In genomic region chr16:9768356-9768755, GRCm38 (mm10) we compare ENCODE assay signal across 10 mouse cellular contexts.
DNase-seq lines count a peak whose midpoint lies in the region; ATAC-seq and TF ChIP-seq lines count a peak whose summit lies in the region.
"Had no signal": no experiment of that assay in that cellular context is flagged by ENCODE, and none has a peak within 500 bp of the region (broad histone marks: within the 10 kb centered on the region; RNA-seq: fewer than 3 reads in every experiment).

No protein-coding gene starts in this region.

- ATAC-seq in midbrain, postnatal 0 days (ENCODE audit: low FRiP score), result no peak
- ATAC-seq in midbrain, embryonic 11.5 days (ENCODE audit: low FRiP score), result no peak
- ATAC-seq in midbrain, embryonic 14.5 days (ENCODE audit: low FRiP score, low TSS enrichment), result no peak
- no peak for ATAC-seq in intestine, postnatal 0 days
- ATAC-seq: Patski had no signal

- H3K4me2 ChIP-seq in midbrain, postnatal 0 days (ENCODE audit: low read depth, low read length, poor library complexity, severe bottlenecking), result no peak overlapping the region
- H3K4me2 ChIP-seq in midbrain, embryonic 11.5 days, result no peak overlapping the region
- H3K4me2 ChIP-seq in midbrain, embryonic 14.5 days (ENCODE audit: low read length), result no peak overlapping the region
- H3K4me2 ChIP-seq in intestine, postnatal 0 days (replicated peaks; ENCODE audit: low read depth), result no peak overlapping the region
- H3K4me2 ChIP-seq: kidney, embryonic 15.5 days had no signal

- no peaks in the 10 kb centered on the region for H3K36me3 ChIP-seq in midbrain, postnatal 0 days (ENCODE audit: insufficient read depth, low read length)
- H3K36me3 ChIP-seq in midbrain, embryonic 11.5 days (ENCODE audit: control insufficient read depth, insufficient read depth, low read length), result no peaks in the 10 kb centered on the region
- no peaks in the 10 kb centered on the region for H3K36me3 ChIP-seq in midbrain, embryonic 14.5 days (ENCODE audit: control insufficient read depth, insufficient read depth, low read length)
- H3K36me3 ChIP-seq in intestine, postnatal 0 days (ENCODE audit: control insufficient read depth, insufficient read depth), result no peaks in the 10 kb centered on the region
- H3K36me3 ChIP-seq: kidney, embryonic 15.5 days had no signal

- H3K9me3 ChIP-seq in midbrain, postnatal 0 days (ENCODE audit: low read length), result no peaks in the 10 kb centered on the region
- H3K9me3 ChIP-seq in midbrain, embryonic 11.5 days (ENCODE audit: control insufficient read depth, low read length), result no peaks in the 10 kb centered on the region
- H3K9me3 ChIP-seq in midbrain, embryonic 14.5 days (ENCODE audit: control insufficient read depth, low read length), result no peaks in the 10 kb centered on the region
- no peaks in the 10 kb centered on the region for H3K9me3 ChIP-seq in intestine, postnatal 0 days (ENCODE audit: control insufficient read depth)
- H3K9me3 ChIP-seq: kidney, embryonic 15.5 days had no signal

- no peaks in the 10 kb centered on the region for H3K4me1 ChIP-seq in midbrain, postnatal 0 days (ENCODE audit: insufficient read depth, low read length)
- no peaks in the 10 kb centered on the region for H3K4me1 ChIP-seq in midbrain, embryonic 11.5 days (ENCODE audit: control insufficient read depth, insufficient read depth, low read length)
- no peaks in the 10 kb centered on the region for H3K4me1 ChIP-seq in midbrain, embryonic 14.5 days (ENCODE audit: control insufficient read depth, insufficient read depth, low read length)
- H3K4me1 ChIP-seq in intestine, postnatal 0 days (replicated peaks; ENCODE audit: control insufficient read depth, insufficient read depth, low read length), result no peaks in the 10 kb centered on the region
- H3K4me1 ChIP-seq: kidney, embryonic 15.5 days had no signal

- H3K27ac ChIP-seq in midbrain, postnatal 0 days (ENCODE audit: low read depth, low read length), result no peak overlapping the region
- H3K27ac ChIP-seq in midbrain, embryonic 11.5 days (ENCODE audit: low read depth, low read length), result no peak overlapping the region
- H3K27ac ChIP-seq in midbrain, embryonic 14.5 days (replicated peaks; ENCODE audit: low read depth, low read length), result no peak overlapping the region
- H3K27ac ChIP-seq in intestine, postnatal 0 days (ENCODE audit: low read depth, low read length), result no peak overlapping the region
- H3K27ac ChIP-seq: kidney, embryonic 15.5 days had no signal

- no peak for TF ChIP-seq CTCF in midbrain, postnatal 0 days (IDR thresholded peaks at IDR 0.05)
- TF ChIP-seq CTCF in intestine, postnatal 0 days (IDR thresholded peaks at IDR 0.05; ENCODE audit: low read depth), result no peak

- H3K27me3 ChIP-seq in midbrain, postnatal 0 days (ENCODE audit: insufficient read depth, low read length), result no peaks in the 10 kb centered on the region
- H3K27me3 ChIP-seq in midbrain, embryonic 11.5 days (ENCODE audit: control insufficient read depth, insufficient read depth, low read length), result no peaks in the 10 kb centered on the region
- H3K27me3 ChIP-seq in midbrain, embryonic 14.5 days (ENCODE audit: control insufficient read depth, insufficient read depth, low read length), result no peaks in the 10 kb centered on the region
- no peaks in the 10 kb centered on the region for H3K27me3 ChIP-seq in intestine, postnatal 0 days (replicated peaks; ENCODE audit: control insufficient read depth, insufficient read depth, low read length)
- H3K27me3 ChIP-seq: kidney, embryonic 15.5 days; Patski had no signal

- H3K9ac ChIP-seq in midbrain, postnatal 0 days (replicated peaks; ENCODE audit: low read length, poor library complexity, severe bottlenecking), result no peak overlapping the region
- H3K9ac ChIP-seq in midbrain, embryonic 11.5 days (ENCODE audit: low read length), result no peak overlapping the region
- H3K9ac ChIP-seq in midbrain, embryonic 14.5 days (replicated peaks; ENCODE audit: low read length), result no peak overlapping the region
- no peak overlapping the region for H3K9ac ChIP-seq in intestine, postnatal 0 days (ENCODE audit: low read depth, low read length)
- H3K9ac ChIP-seq: kidney, embryonic 15.5 days had no signal

- no peak overlapping the region for H3K4me3 ChIP-seq in midbrain, postnatal 0 days (ENCODE audit: low read depth, low read length)
- no peak overlapping the region for H3K4me3 ChIP-seq in midbrain, embryonic 11.5 days (ENCODE audit: low read depth, low read length)
- H3K4me3 ChIP-seq in midbrain, embryonic 14.5 days (replicated peaks; ENCODE audit: low read depth, low read length), result no peak overlapping the region
- no peak overlapping the region for H3K4me3 ChIP-seq in intestine, postnatal 0 days (ENCODE audit: low read depth, low read length)
- H3K4me3 ChIP-seq: kidney, embryonic 15.5 days had no signal

- WGBS in midbrain, postnatal 0 days, result 74% methylated on average over 5 of the region's 5 CpGs
- 93% methylated on average over 5 of the region's 5 CpGs for WGBS in midbrain, embryonic 11.5 days
- 80% methylated on average over 5 of the region's 5 CpGs for WGBS in midbrain, embryonic 14.5 days
- 58% methylated on average over 5 of the region's 5 CpGs for whole genome bisulfite sequencing in intestine, postnatal 0 days

- DNase-seq in midbrain, postnatal 0 days (ENCODE audit: low spot score), result peak; percentile 70
- DNase-seq in midbrain, embryonic 11.5 days (ENCODE audit: low spot score, missing footprints), result no peak
- DNase-seq in cerebellum, adult 9-11 months, result peak; percentile 87
- DNase-seq in layer of hippocampus, postnatal 10 days (ENCODE audit: low spot score in 2 of 2), result peak; percentile 70 to 77
- DNase-seq in right cerebral cortex, postnatal 36 days (ENCODE audit: low spot score in 2 of 2), result peak; percentile 72 to 79
- DNase-seq in midbrain, embryonic 14.5 days, result no peak
- DNase-seq in heart, adult 9 months (ENCODE audit: low spot score in 2 of 2), result no peak

Comparison
In these comparisons a context has a peak if more than half of its experiments do, and no peak if none do; other contexts are left out.
1. DNase-seq: peak in midbrain, postnatal 0 days (single experiment), cerebellum, adult 9-11 months (single experiment), layer of hippocampus, postnatal 10 days (2 of 2) and right cerebral cortex, postnatal 36 days (2 of 2); none in midbrain, embryonic 11.5 days (single experiment), midbrain, embryonic 14.5 days (single experiment) and heart, adult 9 months (0 of 2).